Mouse (Mus musculus): Measurements from ENCODE around the gene Pacrg. TPM values are rescaled to one million over a fixed set of nuclear protein-coding genes. Genes with fewer than 3 reads are reported as not detected.

Pacrg gene
- total and polyA plus RNA-seq, 2 experiments from 2014 or later: 1.1 to 1.4 TPM

- Histone ChIP-seq H3K36me3 (replicated peaks; ENCODE audit: control insufficient read depth, insufficient read depth, low read length) (no peaks in the 10 kb centered on the region), H3K4me1 (ENCODE audit: control insufficient read depth, insufficient read depth) (peaks cover 28% of the 10 kb centered on the region), H3K27me3 (ENCODE audit: control insufficient read depth, insufficient read depth, low read length) (no peaks in the 10 kb centered on the region), H3K9me3 (replicated peaks; ENCODE audit: control insufficient read depth, low read length) (no peaks in the 10 kb centered on the region), H3K9ac (replicated peaks; ENCODE audit: low read depth, low read length) (no peak overlapping the region), H3K4me2 (ENCODE audit: low read depth, low read length) (no peak overlapping the region), H3K4me3 (ENCODE audit: low read depth, low read length) (no peak overlapping the region), H3K27ac (ENCODE audit: low read depth) (0 out of 2 replicates have a peak overlapping the region, but pooled peaks have one; percentile 4)
- no peak for ATAC-seq (ENCODE audit: insufficient read depth, low read depth)
- 75% methylated on average over 8 of the region's 8 CpGs for WGBS
- TF ChIP-seq EP300 (IDR thresholded peaks at IDR 0.05; ENCODE audit: low read depth): no peak
- TF ChIP-seq CTCF (IDR thresholded peaks at IDR 0.05; ENCODE audit: low read depth): no peak
- no peak for DNase-seq (ENCODE audit: low spot score)
Observed at GRCm38 (mm10) chr17:10410597-10411476, 429.3 kb downstream of the Pacrg start.

DNA sequence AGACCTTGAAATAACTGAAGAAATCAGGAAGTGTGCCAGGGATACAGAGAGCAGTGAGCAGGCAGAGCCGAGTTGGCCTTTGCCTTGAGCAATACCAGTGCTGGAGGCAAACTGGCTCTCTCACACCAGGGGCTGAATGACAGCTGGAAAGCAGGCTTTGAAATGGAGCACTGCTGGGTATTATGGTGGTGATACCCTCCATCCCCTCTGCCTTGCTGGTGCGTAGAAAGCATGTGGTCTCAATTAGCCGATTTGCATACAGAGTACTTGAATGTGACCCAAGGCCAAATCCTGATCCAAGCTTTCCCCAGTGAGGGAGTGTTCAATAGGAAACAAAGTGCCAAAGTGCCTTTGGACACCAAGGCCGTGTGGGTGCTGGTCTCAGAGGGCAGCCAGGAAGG is 431.4 kb downstream of the Pacrg start:
- peak overlapping the region; percentile 32 for H3K27ac ChIP-seq (ENCODE audit: low read depth)
- 30% methylated on average over 4 of the region's 4 CpGs for WGBS

GRCm38 (mm10) chr17:10407031-10407722 is 432.9 kb downstream of the Pacrg start:
- DNase-seq (ENCODE audit: low spot score) (no peak), ATAC-seq (ENCODE audit: insufficient read depth, low read depth) (no peak)
- H3K27me3 ChIP-seq (ENCODE audit: control insufficient read depth, insufficient read depth, low read length): no peaks in the 10 kb centered on the region
- H3K4me3 ChIP-seq (ENCODE audit: low read depth, low read length): no peak overlapping the region
- no peak for TF ChIP-seq EP300 (IDR thresholded peaks at IDR 0.05; ENCODE audit: low read depth)
- no peak for TF ChIP-seq CTCF (IDR thresholded peaks at IDR 0.05; ENCODE audit: low read depth)
- no peak overlapping the region; the same call in 1 of the 2 replicates for H3K9ac ChIP-seq (replicated peaks; ENCODE audit: low read depth, low read length)
- WGBS: 34% methylated on average over 7 of the region's 7 CpGs
- H3K4me1 ChIP-seq (ENCODE audit: control insufficient read depth, insufficient read depth): peaks cover 11% of the 10 kb centered on the region
- H3K9me3 ChIP-seq (replicated peaks; ENCODE audit: control insufficient read depth, low read length): no peaks in the 10 kb centered on the region
- H3K36me3 ChIP-seq (replicated peaks; ENCODE audit: control insufficient read depth, insufficient read depth, low read length): no peaks in the 10 kb centered on the region
- no peak overlapping the region for H3K4me2 ChIP-seq (ENCODE audit: low read depth, low read length)
- peak overlapping the region; percentile 10 for H3K27ac ChIP-seq (ENCODE audit: low read depth)

More for the DNA sequence above, 431.4 kb downstream of the Pacrg start:
- TF ChIP-seq CTCF (IDR thresholded peaks at IDR 0.05; ENCODE audit: low read depth) (no peak), EP300 (IDR thresholded peaks at IDR 0.05; ENCODE audit: low read depth) (no peak)
- no peak overlapping the region for H3K4me3 ChIP-seq (ENCODE audit: low read depth, low read length)
- no peaks in the 10 kb centered on the region for H3K9me3 ChIP-seq (replicated peaks; ENCODE audit: control insufficient read depth, low read length)
- H3K4me1 ChIP-seq (ENCODE audit: control insufficient read depth, insufficient read depth): peaks cover 18% of the 10 kb centered on the region
- H3K27me3 ChIP-seq (ENCODE audit: control insufficient read depth, insufficient read depth, low read length): no peaks in the 10 kb centered on the region
- 0 out of 2 replicates have a peak, but pooled peaks have one; percentile 45 for ATAC-seq (ENCODE audit: insufficient read depth, low read depth)
- no peak for DNase-seq (ENCODE audit: low spot score)
- no peaks in the 10 kb centered on the region for H3K36me3 ChIP-seq (replicated peaks; ENCODE audit: control insufficient read depth, insufficient read depth, low read length)
- no peak overlapping the region for H3K9ac ChIP-seq (replicated peaks; ENCODE audit: low read depth, low read length)
- no peak overlapping the region for H3K4me2 ChIP-seq (ENCODE audit: low read depth, low read length)

- Histone ChIP-seq H3K4me3 (ENCODE audit: low read depth, low read length) (no peak overlapping the region), H3K9me3 (replicated peaks; ENCODE audit: control insufficient read depth, low read length) (no peaks in the 10 kb centered on the region), H3K4me1 (ENCODE audit: control insufficient read depth, insufficient read depth) (peaks cover 11% of the 10 kb centered on the region), H3K27ac (ENCODE audit: low read depth) (0 out of 2 replicates have a peak overlapping the region, but pooled peaks have one; percentile 10), H3K4me2 (ENCODE audit: low read depth, low read length) (no peak overlapping the region), H3K36me3 (replicated peaks; ENCODE audit: control insufficient read depth, insufficient read depth, low read length) (no peaks in the 10 kb centered on the region), H3K27me3 (ENCODE audit: control insufficient read depth, insufficient read depth, low read length) (no peaks in the 10 kb centered on the region), H3K9ac (replicated peaks; ENCODE audit: low read depth, low read length) (no peak overlapping the region)
- no peak for DNase-seq (ENCODE audit: low spot score)
- 64% methylated on average over 7 of the region's 7 CpGs for WGBS
- no peak for ATAC-seq (ENCODE audit: insufficient read depth, low read depth)
- no peak for TF ChIP-seq EP300 (IDR thresholded peaks at IDR 0.05; ENCODE audit: low read depth)
- TF ChIP-seq CTCF (IDR thresholded peaks at IDR 0.05; ENCODE audit: low read depth): no peak
Observed at GRCm38 (mm10) chr17:10406311-10406710, 433.8 kb downstream of the Pacrg start.

GRCm38 (mm10) chr17:10405906-10406305 is 434.2 kb downstream of the Pacrg start:
- H3K4me2 ChIP-seq (ENCODE audit: low read depth, low read length): no peak overlapping the region
- DNase-seq (ENCODE audit: low spot score) (no peak), ATAC-seq (ENCODE audit: insufficient read depth, low read depth) (no peak)
- no peaks in the 10 kb centered on the region for H3K36me3 ChIP-seq (replicated peaks; ENCODE audit: control insufficient read depth, insufficient read depth, low read length)
- TF ChIP-seq EP300 (IDR thresholded peaks at IDR 0.05; ENCODE audit: low read depth): no peak
- TF ChIP-seq CTCF (IDR thresholded peaks at IDR 0.05; ENCODE audit: low read depth): no peak
- H3K9ac ChIP-seq (replicated peaks; ENCODE audit: low read depth, low read length): no peak overlapping the region
- no peak overlapping the region for H3K4me3 ChIP-seq (ENCODE audit: low read depth, low read length)
- H3K9me3 ChIP-seq (replicated peaks; ENCODE audit: control insufficient read depth, low read length): no peaks in the 10 kb centered on the region
- H3K27me3 ChIP-seq (ENCODE audit: control insufficient read depth, insufficient read depth, low read length): no peaks in the 10 kb centered on the region
- 0 out of 2 replicates have a peak overlapping the region, but pooled peaks have one; percentile 10 for H3K27ac ChIP-seq (ENCODE audit: low read depth)
- 78% methylated on average over 7 of the region's 7 CpGs for WGBS
- H3K4me1 ChIP-seq (ENCODE audit: control insufficient read depth, insufficient read depth): peaks cover 13% of the 10 kb centered on the region
